Comparison of ENCODE assay signal across 22 mouse cellular contexts in genomic region chr14:103895261-103895660, GRCm38 (mm10). TPM values are rescaled to one million over a fixed set of nuclear protein-coding genes. Genes with fewer than 3 reads are reported as not detected.
DNase-seq lines count a peak whose midpoint lies in the region; ATAC-seq lines count a peak whose summit lies in the region.
"Had no signal": no experiment of that assay in that cellular context is flagged by ENCODE, and none has a peak within 500 bp of the region (broad histone marks: within the 10 kb centered on the region; RNA-seq: fewer than 3 reads in every experiment).

No protein-coding gene starts in this region.

- H3K36me3 ChIP-seq in midbrain, embryonic 10.5 days = no peaks in the 10 kb centered on the region
- H3K36me3 ChIP-seq in midbrain, embryonic 13.5 days = no peaks in the 10 kb centered on the region
- H3K36me3 ChIP-seq: embryonic facial prominence, embryonic 15.5 days; heart, embryonic 15.5 days had no signal

- DNase-seq in heart, adult 11 months = peak; percentile 86
- DNase-seq in heart, postnatal 4 days = no peak
- no peak for DNase-seq in midbrain, embryonic 10.5 days (ENCODE audit: low spot score)
- peak; percentile 28 for DNase-seq in lung, postnatal 14 days
- no peak for DNase-seq in right cerebral cortex, adult 2 months (ENCODE audit: low spot score in 2 of 2)
- no peak for DNase-seq in kidney, adult 8-10 months
- DNase-seq: adrenal gland, postnatal 10 days; cerebellum, adult 11 months; cerebellum, adult 8-10 months; cerebellum, postnatal 14 days; embryo, embryonic 11 days; gastrocnemius, postnatal 10 days; heart, adult 2 months; heart, postnatal 14 days had no signal

- no peak overlapping the region for H3K4me3 ChIP-seq in midbrain, embryonic 10.5 days
- no peak overlapping the region for H3K4me3 ChIP-seq in midbrain, embryonic 13.5 days (replicated peaks)
- H3K4me3 ChIP-seq: embryonic facial prominence, embryonic 15.5 days; erythroblast, embryonic 14.5 days; heart, adult 2 months; heart, embryonic 15.5 days had no signal

- H3K9me3 ChIP-seq in midbrain, embryonic 10.5 days (replicated peaks) = no peaks in the 10 kb centered on the region
- no peaks in the 10 kb centered on the region for H3K9me3 ChIP-seq in midbrain, embryonic 13.5 days
- H3K9me3 ChIP-seq: embryonic facial prominence, embryonic 15.5 days; heart, embryonic 15.5 days had no signal

- ATAC-seq in midbrain, embryonic 13.5 days = no peak
- ATAC-seq: forebrain, embryonic 16.5 days had no signal

- whole genome bisulfite sequencing in midbrain, embryonic 10.5 days = 95% methylated on average over 7 of the region's 7 CpGs
- WGBS in midbrain, embryonic 13.5 days = 97% methylated on average over 7 of the region's 7 CpGs

- H3K4me1 ChIP-seq in midbrain, embryonic 10.5 days = peaks cover 32% of the 10 kb centered on the region
- H3K4me1 ChIP-seq in midbrain, embryonic 13.5 days (replicated peaks) = peaks cover 17% of the 10 kb centered on the region
- H3K4me1 ChIP-seq: embryonic facial prominence, embryonic 15.5 days had no signal

- H3K9ac ChIP-seq in midbrain, embryonic 13.5 days (replicated peaks) = no peak overlapping the region
- H3K9ac ChIP-seq: embryonic facial prominence, embryonic 15.5 days; heart, embryonic 15.5 days had no signal

- no peak overlapping the region for H3K4me2 ChIP-seq in midbrain, embryonic 13.5 days (replicated peaks)
- H3K4me2 ChIP-seq: embryonic facial prominence, embryonic 15.5 days; heart, embryonic 11.5 days; heart, embryonic 15.5 days had no signal

- H3K27ac ChIP-seq in midbrain, embryonic 10.5 days (replicated peaks) = 0 out of 2 replicates have a peak overlapping the region, but pooled peaks have one; percentile 38
- H3K27ac ChIP-seq in midbrain, embryonic 13.5 days = no peak overlapping the region
- H3K27ac ChIP-seq: embryonic facial prominence, embryonic 15.5 days; heart, adult 2 months; heart, embryonic 15.5 days had no signal

- no peaks in the 10 kb centered on the region for H3K27me3 ChIP-seq in midbrain, embryonic 10.5 days (ENCODE audit: low read depth, poor library complexity, severe bottlenecking)
- no peaks in the 10 kb centered on the region for H3K27me3 ChIP-seq in midbrain, embryonic 13.5 days
- H3K27me3 ChIP-seq: embryonic facial prominence, embryonic 15.5 days; heart, embryonic 15.5 days had no signal

RNA-seq across cellular contexts. Expression of gene Ednrb, which starts 51.1 kb away (rescaled TPM):
- 10 to 100 TPM; 38.1 to 42.6 TPM for total RNA-seq in heart, postnatal 4 days (2021)
- polyA plus RNA-seq in midbrain, embryonic 10.5 days (2016; fragmentation: Nextera tagmentation; extraction: Ambion mirVana) = 48.9 and 81.8 TPM in 2 replicates
- polyA plus RNA-seq in midbrain, embryonic 13.5 days (2015; fragmentation: Nextera tagmentation; extraction: Ambion mirVana) = 86.9 and 105 TPM in 2 replicates
- total RNA-seq: MEL had no signal
- polyA plus RNA-seq: C2C12 had no signal

Comparison
In these comparisons a context has a peak if more than half of its experiments do, and no peak if none do; other contexts are left out.
1. DNase-seq: peak in heart, adult 11 months (single experiment) and lung, postnatal 14 days (single experiment); none in heart, postnatal 4 days (single experiment), midbrain, embryonic 10.5 days (single experiment), right cerebral cortex, adult 2 months (0 of 2) and kidney, adult 8-10 months (0 of 2).